Mouse (Mus musculus) forebrain, embryonic 12.5 days (tissue): Measurements from ENCODE around the gene Ltbp2. TPM values are rescaled to one million over a fixed set of nuclear protein-coding genes. Genes with fewer than 3 reads are reported as not detected.

Experiments
- ATAC-seq: fragments of 200-750 bp; cut with Nextera tagmentation; 2 replicates; pipeline ENCODE4 v1.8.0; 2017; ENCODE audit warnings: moderate TSS enrichment; ENCODE audit not compliant: low FRiP score
- H3K27ac ChIP-seq: fragments of 300-500 bp; sonication (generic); 2 replicates; pipeline ENCODE4 v1.5.1; 2016; ENCODE audit warnings: mild to moderate bottlenecking
- H3K27me3 ChIP-seq: fragments of 300-500 bp; sonication (generic); 2 replicates; pipeline ENCODE4 v1.6.1; 2016; ENCODE audit warnings: mild to moderate bottlenecking
- H3K36me3 ChIP-seq: fragments of 300-500 bp; sonication (generic); replicated peaks from 2 replicates; pipeline ENCODE4 v1.6.1; 2016; ENCODE audit warnings: mild to moderate bottlenecking
- H3K4me1 ChIP-seq: fragments of 300-500 bp; sonication (generic); 2 replicates; pipeline ENCODE4 v1.6.1; 2016
- H3K4me2 ChIP-seq: fragments of 300-500 bp; sonication (generic); 2 replicates; pipeline ENCODE4 v1.6.1; 2016; ENCODE audit warnings: mild to moderate bottlenecking, moderate library complexity
- H3K4me3 ChIP-seq: fragments of 300-500 bp; sonication (generic); replicated peaks from 2 replicates; pipeline ENCODE4 v1.5.1; 2016; ENCODE audit warnings: mild to moderate bottlenecking
- H3K9ac ChIP-seq: fragments of 300-500 bp; sonication (generic); 2 replicates; pipeline ENCODE4 v1.6.1; 2016; ENCODE audit warnings: mild to moderate bottlenecking
- H3K9me3 ChIP-seq: fragments of 300-500 bp; sonication (generic); 2 replicates; pipeline ENCODE4 v1.6.1; 2016
- WGBS: fragments of 180-500 bp; shearing (Covaris S2); methylation state at CpG from one replicate; pipeline ENCODE4 v1.1.7; 2016; 5-methylcytosine and 5-hydroxymethylcytosine counted together
- polyA plus RNA-seq: library from polyadenylated mRNA; unstranded; fragments of >200 nt; fragmentation: Nextera tagmentation; extraction: Ambion mirVana; gene quantifications from 2 replicates; pipeline ENCODE4 v1.2.1, GENCODE M21; 2016

Gene Ltbp2
- polyA plus RNA-seq, 1 experiment from 2014 or later = 0.19 TPM

DNA sequence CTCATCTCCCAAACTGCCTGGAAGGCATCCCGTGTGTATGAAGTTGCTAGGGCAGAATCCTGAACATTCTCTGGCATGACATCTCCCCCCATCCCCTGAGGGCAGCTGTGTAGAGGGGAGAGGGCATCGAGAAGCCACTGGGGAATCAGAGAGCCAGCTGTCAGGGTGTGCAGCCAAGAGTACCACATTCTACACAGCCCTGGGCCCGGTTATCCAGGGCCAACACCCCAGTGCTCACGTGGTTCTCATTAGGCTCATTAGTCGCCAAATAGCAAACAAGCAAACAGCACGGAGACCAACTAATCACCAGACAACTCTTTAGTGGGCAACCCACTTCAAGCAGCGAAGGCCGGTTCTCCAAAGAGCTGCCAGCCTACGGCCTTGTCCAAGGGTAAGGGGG lies 10.9 kb downstream of the Ltbp2 start:
- Histone ChIP-seq H3K27me3 (peaks cover 2% of the 10 kb centered on the region; the same call in 1 of the 2 replicates), H3K4me1 (no peaks in the 10 kb centered on the region), H3K9ac (no peak overlapping the region), H3K36me3 (no peaks in the 10 kb centered on the region), H3K4me2 (no peak overlapping the region), H3K27ac (no peak overlapping the region), H3K4me3 (no peak overlapping the region), H3K9me3 (no peaks in the 10 kb centered on the region)
- no peak for ATAC-seq
- WGBS = 81% methylated on average over 9 of the region's 9 CpGs

DNA sequence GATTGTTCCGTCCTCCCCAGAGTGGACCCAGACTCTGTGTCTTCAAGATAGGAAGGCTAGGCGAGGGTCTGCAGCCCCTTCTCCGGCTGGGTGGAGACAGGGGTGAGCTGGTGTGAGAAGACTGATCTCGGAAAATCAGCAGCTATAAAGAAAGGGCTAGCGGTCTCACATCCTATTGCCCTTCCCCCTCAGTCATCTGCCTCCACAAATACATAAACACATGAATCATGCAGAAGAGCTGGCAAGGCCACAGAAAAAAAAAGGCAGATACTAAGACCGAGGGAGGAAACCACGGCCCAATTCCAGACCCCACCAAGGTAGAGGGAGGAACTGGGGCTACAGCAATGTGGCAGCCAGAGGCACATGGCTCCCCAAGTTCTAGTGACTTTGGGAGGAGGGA lies 11.5 kb downstream of the Ltbp2 start:
- Histone ChIP-seq H3K9me3 (no peaks in the 10 kb centered on the region), H3K27me3 (no peaks in the 10 kb centered on the region), H3K4me3 (no peak overlapping the region), H3K4me2 (no peak overlapping the region), H3K4me1 (no peaks in the 10 kb centered on the region), H3K36me3 (no peaks in the 10 kb centered on the region), H3K9ac (no peak overlapping the region), H3K27ac (no peak overlapping the region)
- WGBS = 86% methylated on average over 7 of the region's 7 CpGs
- ATAC-seq = no peak

DNA sequence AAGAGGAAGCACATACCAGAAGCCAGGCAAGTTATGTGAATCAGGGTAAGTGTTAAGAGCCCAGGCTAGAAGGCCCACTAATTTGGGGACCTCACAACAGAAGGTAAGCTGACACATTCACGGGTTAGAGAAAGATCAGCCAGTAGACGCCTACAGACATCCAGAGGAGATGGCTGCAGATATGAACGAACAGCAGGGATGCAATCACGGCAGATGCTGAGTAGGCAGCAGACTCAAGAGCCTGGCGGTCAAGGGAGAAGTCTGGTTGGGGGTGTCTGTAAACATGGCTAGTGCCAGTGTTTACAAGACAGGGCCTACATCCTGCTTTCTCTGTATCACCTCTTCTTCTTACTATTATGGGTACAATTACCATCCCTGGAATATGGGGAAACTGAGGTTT lies 13.1 kb downstream of the Ltbp2 start:
- Histone ChIP-seq H3K4me2 (no peak overlapping the region), H3K27ac (no peak overlapping the region), H3K9me3 (no peaks in the 10 kb centered on the region), H3K27me3 (no peaks in the 10 kb centered on the region), H3K4me3 (no peak overlapping the region), H3K4me1 (no peaks in the 10 kb centered on the region), H3K9ac (no peak overlapping the region), H3K36me3 (no peaks in the 10 kb centered on the region)
- no peak for ATAC-seq
- WGBS = 87% methylated on average over 5 of the region's 5 CpGs

DNA sequence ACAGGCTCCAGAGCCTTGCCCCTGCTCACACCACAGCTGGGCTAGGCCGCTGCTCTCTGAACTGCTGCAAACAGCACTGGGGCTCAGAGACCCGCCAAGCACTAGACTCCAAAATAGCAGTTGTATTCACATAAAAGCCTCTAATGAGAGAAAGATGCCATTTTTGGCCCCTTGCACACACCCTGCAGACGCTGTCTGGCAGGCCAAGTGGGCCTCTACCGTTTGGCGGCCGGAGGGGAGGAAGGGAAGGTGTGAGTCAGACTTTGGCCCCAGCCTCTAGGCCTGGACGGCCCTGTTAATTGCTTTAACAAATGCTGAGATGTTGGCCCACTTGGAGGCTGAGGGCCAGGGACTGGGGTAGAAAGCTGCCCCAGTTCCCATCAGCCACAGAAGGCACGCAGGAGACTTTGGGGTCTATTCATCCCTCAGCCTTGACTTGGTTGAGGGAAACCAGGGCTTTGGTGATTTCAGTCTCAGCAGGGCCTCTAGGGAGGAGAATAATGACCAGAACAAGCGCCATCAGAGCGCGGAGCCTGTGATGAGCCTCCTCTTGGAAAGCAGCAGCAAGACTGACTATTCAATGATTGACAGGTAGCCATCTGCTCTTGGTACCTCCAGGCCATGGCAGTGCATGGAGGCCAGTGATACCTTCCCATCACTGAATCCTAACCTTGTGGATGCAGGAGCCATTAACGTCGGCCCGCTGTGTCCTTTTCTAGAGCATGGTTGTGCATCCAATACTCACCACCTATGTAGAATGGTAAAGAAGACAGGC lies 14.0 kb downstream of the Ltbp2 start:
- Histone ChIP-seq H3K36me3 (no peaks in the 10 kb centered on the region), H3K4me3 (no peak overlapping the region), H3K4me2 (no peak overlapping the region), H3K27ac (no peak overlapping the region), H3K9me3 (no peaks in the 10 kb centered on the region), H3K27me3 (no peaks in the 10 kb centered on the region), H3K9ac (no peak overlapping the region), H3K4me1 (no peaks in the 10 kb centered on the region)
- no peak for ATAC-seq
- 84% methylated on average over 14 of the region's 14 CpGs for WGBS

DNA sequence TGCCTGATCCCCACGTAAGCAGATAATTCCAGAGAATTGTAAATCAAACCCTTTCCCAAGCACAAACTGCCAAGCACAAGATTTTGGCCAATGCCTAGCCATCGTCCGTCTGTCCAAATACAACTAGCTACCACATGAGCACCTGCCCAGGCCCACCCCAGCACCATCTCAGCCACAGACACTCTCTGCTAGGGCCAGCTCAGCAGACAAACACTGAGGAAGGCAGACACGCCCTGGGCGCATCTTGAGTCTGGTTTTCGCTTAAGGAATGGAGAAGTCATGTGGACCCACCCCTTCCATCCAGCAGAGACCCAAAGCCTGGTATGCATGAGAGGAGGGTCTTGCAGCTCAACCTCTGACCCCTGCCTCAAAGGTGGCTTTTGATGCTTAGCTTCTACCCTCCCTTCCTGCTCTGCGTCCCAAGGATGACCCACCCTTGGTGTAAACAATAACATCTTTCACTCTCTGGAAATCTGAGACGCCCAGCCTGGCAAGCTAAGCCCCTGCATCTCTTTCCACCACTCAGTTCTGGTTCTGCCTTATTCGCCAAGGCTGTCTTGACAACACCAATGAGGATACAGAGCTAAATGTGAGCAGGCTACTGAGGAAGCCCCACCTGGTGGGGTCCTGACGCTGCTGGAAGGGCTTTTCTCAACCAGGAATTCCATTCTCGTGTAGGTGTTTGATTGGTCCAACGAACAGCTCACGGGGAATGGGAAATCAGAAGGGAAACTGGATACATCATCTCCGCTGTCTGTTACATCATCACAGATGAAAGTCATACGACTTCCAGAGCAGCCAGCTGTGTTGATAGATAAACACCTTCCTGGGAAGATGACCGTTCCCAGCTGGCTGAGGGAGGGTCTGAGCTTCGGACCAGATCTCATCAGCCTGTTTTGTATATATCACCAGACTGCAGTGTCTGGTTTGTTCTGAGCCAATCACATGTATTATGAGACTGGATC lies 17.9 kb downstream of the Ltbp2 start:
- 71% methylated on average over 17 of the region's 17 CpGs for WGBS
- Histone ChIP-seq H3K27ac (no peak overlapping the region), H3K27me3 (no peaks in the 10 kb centered on the region), H3K4me1 (no peaks in the 10 kb centered on the region), H3K36me3 (no peaks in the 10 kb centered on the region), H3K9me3 (no peaks in the 10 kb centered on the region), H3K4me2 (no peak overlapping the region), H3K4me3 (no peak overlapping the region), H3K9ac (no peak overlapping the region)
- no peak for ATAC-seq

DNA sequence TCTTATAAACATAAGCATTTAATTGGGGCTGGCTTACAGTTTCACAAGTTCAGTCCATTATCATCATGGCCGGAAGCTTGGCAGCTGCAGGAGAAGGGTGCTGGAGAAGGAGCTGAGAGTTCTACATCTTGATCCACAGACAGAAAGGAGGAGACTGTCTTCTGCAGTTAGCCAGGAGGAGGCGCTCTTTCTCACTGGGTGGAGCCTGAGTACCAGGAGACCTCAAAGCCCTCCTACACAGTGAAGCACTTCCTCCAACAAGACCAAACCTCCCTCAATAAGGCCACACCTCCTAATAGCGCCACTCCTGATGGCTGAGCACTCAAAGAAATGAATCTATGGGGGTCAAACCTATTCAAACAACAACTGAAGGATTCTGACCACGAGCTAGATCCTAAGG lies 18.6 kb downstream of the Ltbp2 start:
- Histone ChIP-seq H3K9me3 (no peaks in the 10 kb centered on the region), H3K4me2 (no peak overlapping the region), H3K36me3 (no peaks in the 10 kb centered on the region), H3K4me1 (no peaks in the 10 kb centered on the region), H3K4me3 (no peak overlapping the region), H3K27me3 (no peaks in the 10 kb centered on the region), H3K9ac (no peak overlapping the region), H3K27ac (no peak overlapping the region)
- ATAC-seq = no peak
- 72% methylated on average over 4 of the region's 4 CpGs for WGBS

DNA sequence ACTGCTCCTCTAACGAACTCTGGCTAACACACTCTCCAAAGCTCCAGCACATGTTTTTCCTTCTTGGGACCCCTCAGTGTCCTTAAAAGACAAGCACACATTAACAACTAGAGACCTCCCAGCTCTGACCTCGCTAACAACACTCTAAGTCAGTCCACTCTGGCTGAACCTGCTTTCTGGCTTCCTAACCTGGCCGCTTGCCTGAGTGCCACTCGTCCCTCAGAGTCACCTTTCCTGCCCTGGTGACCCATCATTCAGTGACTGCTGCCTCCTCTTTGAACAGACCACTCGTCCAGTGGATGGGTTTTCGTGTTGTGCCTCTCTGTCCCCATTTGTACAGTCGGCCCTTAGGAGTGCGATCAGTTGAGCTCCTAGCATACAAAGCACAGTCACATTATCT lies 19.8 kb downstream of the Ltbp2 start:
- H3K9ac ChIP-seq = no peak overlapping the region
- no peaks in the 10 kb centered on the region for H3K4me1 ChIP-seq
- ATAC-seq = no peak
- 82% methylated on average over 8 of the region's 8 CpGs for WGBS
- no peak overlapping the region for H3K4me3 ChIP-seq
- H3K27me3 ChIP-seq = no peaks in the 10 kb centered on the region
- H3K36me3 ChIP-seq = no peaks in the 10 kb centered on the region
- H3K4me2 ChIP-seq = no peak overlapping the region
- H3K27ac ChIP-seq = no peak overlapping the region
- no peaks in the 10 kb centered on the region for H3K9me3 ChIP-seq

DNA sequence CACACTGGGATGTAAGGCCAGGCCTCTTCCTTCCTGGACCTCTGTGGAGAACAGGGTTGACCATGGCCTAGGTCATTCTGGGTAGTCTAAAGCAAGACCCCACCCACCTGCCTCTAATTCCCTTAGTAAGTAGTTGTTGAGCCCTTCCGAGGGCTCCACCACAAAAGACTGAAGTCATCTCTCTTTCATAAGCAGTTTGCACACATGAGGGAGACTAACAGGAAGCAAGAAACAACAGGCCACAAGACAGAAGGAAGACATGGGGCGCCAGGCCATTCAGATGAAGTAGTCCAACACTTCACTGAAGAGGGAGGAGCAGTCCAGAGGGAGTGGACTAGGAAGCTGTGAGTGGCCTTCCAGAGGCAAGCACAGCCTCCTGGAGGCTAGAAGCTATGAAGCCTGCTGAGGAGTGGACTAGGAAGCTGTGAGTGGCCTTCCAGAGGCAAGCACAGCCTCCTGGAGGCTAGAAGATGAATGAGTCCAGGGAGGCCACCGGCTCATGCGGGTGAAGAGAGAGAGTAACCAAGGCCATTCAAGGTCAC lies 21.2 kb downstream of the Ltbp2 start:
- ATAC-seq = no peak
- 86% methylated on average over 4 of the region's 4 CpGs for whole genome bisulfite sequencing
- no peaks in the 10 kb centered on the region for H3K9me3 ChIP-seq
- H3K4me3 ChIP-seq = no peak overlapping the region
- no peak overlapping the region for H3K9ac ChIP-seq
- H3K36me3 ChIP-seq = no peaks in the 10 kb centered on the region
- H3K27ac ChIP-seq = no peak overlapping the region
- no peaks in the 10 kb centered on the region for H3K27me3 ChIP-seq
- H3K4me2 ChIP-seq = no peak overlapping the region
- H3K4me1 ChIP-seq = no peaks in the 10 kb centered on the region

DNA sequence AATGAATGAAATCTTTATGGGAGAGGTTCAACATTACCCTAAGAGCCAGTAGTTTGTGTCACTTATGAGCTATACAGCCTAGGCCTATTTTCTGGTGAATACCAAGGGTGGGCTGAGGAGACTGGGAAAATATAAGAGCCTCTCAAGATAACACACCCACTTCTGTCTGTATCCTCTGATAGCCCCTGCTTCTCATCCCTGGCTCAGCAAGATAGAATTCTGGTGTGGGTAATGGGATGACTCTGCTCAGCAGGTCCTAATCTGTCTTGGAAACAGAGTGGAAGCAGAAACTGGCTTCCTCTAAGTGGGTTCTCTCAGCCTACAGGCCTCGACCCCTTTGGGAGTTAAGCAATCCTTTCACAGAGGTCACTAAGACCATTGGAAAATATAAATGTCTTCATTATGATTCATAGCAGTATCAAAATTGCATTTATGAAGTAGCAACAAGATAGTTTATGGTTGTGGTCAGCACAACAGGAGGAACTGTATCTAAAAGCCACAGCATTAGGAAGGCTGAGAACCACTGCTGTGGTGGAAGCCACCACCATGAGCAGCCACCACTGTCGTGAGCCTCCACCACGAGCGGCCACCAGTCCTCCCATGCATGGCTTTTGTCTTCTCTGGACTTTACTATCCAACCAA lies 21.8 kb downstream of the Ltbp2 start:
- Histone ChIP-seq H3K9me3 (no peaks in the 10 kb centered on the region), H3K4me1 (no peaks in the 10 kb centered on the region), H3K27me3 (no peaks in the 10 kb centered on the region), H3K4me2 (no peak overlapping the region), H3K9ac (no peak overlapping the region), H3K4me3 (no peak overlapping the region), H3K27ac (no peak overlapping the region), H3K36me3 (no peaks in the 10 kb centered on the region)
- 88% methylated on average over 4 of the region's 4 CpGs for WGBS
- ATAC-seq = no peak

DNA sequence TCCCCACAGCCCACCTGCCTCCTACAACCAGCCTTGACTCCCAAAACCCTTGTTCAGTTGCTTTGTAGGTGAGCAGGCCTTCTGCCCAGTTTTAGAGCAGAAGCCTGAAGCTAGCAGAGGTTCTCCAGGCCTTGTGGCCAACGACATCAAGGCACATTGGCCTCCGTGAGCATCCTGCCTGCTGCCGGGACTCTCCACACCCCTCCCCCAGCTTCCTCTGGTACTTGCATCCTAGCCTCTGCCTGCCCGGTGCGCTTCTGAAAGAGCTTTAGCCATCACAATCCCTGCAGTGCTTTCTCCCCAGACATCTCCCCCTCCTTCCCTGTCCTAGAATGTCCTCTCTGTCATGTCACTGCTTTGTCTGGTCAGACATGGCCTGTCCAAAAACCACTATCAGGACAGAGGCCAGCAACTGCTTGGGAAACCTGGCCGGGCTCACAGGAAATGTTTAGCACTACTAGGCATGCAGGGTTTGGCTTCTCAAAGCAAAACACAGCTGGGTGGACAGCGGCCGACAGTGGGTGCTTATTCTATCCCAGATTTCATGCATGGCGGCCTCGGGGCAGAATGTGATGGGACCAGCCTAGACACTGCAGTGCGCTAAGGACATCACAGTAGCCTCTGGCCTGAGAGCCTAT lies 24.8 kb downstream of the Ltbp2 start:
- WGBS = 58% methylated on average over 11 of the region's 11 CpGs
- H3K36me3 ChIP-seq = no peaks in the 10 kb centered on the region
- no peak overlapping the region for H3K9ac ChIP-seq
- H3K9me3 ChIP-seq = no peaks in the 10 kb centered on the region
- H3K4me3 ChIP-seq = no peak overlapping the region
- no peak overlapping the region for H3K4me2 ChIP-seq
- H3K4me1 ChIP-seq = no peaks in the 10 kb centered on the region
- H3K27me3 ChIP-seq = no peaks in the 10 kb centered on the region
- ATAC-seq = no peak
- H3K27ac ChIP-seq = no peak overlapping the region

DNA sequence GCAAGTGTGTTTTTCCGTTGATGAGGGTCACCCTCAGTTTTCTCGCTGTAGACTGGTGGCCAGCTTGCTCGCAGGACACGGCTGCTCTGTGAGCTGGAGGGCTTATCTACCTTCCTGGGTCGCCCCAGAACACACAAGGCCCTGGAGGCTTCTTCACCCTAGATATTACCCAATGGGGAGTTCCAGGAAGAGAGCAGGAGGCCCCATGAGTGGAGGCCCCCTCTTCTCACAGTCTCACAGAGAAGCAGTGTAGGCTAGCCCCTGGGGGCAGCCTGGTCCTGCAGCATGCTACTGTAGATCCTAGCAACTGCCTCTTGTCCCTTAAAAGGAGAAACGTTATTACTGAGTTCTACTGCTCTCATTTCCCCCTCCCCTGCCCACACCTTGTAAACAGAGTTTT lies 28.4 kb downstream of the Ltbp2 start:
- Histone ChIP-seq H3K4me2 (no peak overlapping the region), H3K36me3 (no peaks in the 10 kb centered on the region), H3K9me3 (no peaks in the 10 kb centered on the region), H3K9ac (no peak overlapping the region), H3K4me1 (no peaks in the 10 kb centered on the region), H3K27me3 (no peaks in the 10 kb centered on the region), H3K27ac (no peak overlapping the region), H3K4me3 (no peak overlapping the region)
- WGBS = 80% methylated on average over 6 of the region's 6 CpGs
- ATAC-seq = no peak

DNA sequence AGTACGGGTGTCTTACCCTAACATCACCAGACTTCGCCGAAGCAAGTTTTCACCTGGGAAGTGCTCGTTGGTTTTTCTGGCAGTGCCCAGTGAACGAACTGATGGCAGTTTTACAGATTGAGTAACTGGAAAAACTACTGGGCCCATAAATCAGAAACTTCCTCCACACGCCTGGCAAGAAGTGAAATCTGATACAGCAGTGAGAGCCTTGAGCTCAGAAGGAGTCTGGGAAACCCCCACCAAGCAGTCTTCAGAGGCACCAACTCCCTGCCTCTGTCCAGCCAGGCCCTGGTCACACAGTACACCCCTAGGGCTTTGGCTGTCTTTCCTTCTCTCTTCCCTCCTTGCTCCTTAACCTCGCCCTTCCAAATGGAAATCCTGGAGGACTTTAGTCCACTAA lies 28.9 kb downstream of the Ltbp2 start:
- ATAC-seq = no peak
- Histone ChIP-seq H3K9ac (no peak overlapping the region), H3K27me3 (no peaks in the 10 kb centered on the region), H3K4me2 (no peak overlapping the region), H3K9me3 (no peaks in the 10 kb centered on the region), H3K4me3 (no peak overlapping the region), H3K4me1 (no peaks in the 10 kb centered on the region), H3K36me3 (no peaks in the 10 kb centered on the region), H3K27ac (no peak overlapping the region)
- 77% methylated on average over 7 of the region's 7 CpGs for WGBS
